Mouse (Mus musculus) frontal cortex, postnatal 10 days (tissue): ENCODE results near the gene Adamtsl1.
A peak's percentile ranks its signal among the peaks of the same experiment; 100 is the strongest.

Experiments used
- DNase-seq, 2 experiments: peaks; one replicate each; pipeline ENCODE4 v3.0.0; 2022; ENCODE audit warnings: low spot score in 2 of 2, mixed read lengths in 1 of 2

Gene Adamtsl1

GRCm38 (mm10) chr4:85918366-85918765, 404.4 kb downstream of the Adamtsl1 start:
- no peak for DNase-seq

- DNase-seq, result no peak
Observed at GRCm38 (mm10) chr4:85920474-85920873, 406.5 kb downstream of the Adamtsl1 start.

GRCm38 (mm10) chr4:85922741-85923140, 408.8 kb downstream of the Adamtsl1 start:
- no peak for DNase-seq

- DNase-seq, result no peak
Observed at GRCm38 (mm10) chr4:85932129-85932528, 418.2 kb downstream of the Adamtsl1 start.

- no peak for DNase-seq
Observed at GRCm38 (mm10) chr4:85939460-85939859, 425.5 kb downstream of the Adamtsl1 start.

GRCm38 (mm10) chr4:85941857-85942256, 427.9 kb downstream of the Adamtsl1 start:
- DNase-seq, result no peak

- DNase-seq, result no peak
Observed at GRCm38 (mm10) chr4:85953590-85953989, 439.6 kb downstream of the Adamtsl1 start.

- DNase-seq, result no peak
Observed at GRCm38 (mm10) chr4:85955387-85955786, 441.4 kb downstream of the Adamtsl1 start.

- no peak for DNase-seq
Observed at GRCm38 (mm10) chr4:85957266-85957665, 443.3 kb downstream of the Adamtsl1 start.

- no peak for DNase-seq
Observed at GRCm38 (mm10) chr4:85957879-85958278, 443.9 kb downstream of the Adamtsl1 start.

- DNase-seq, result no peak
Observed at GRCm38 (mm10) chr4:85959019-85959418, 445.0 kb downstream of the Adamtsl1 start.

GRCm38 (mm10) chr4:85976188-85976587, 462.2 kb downstream of the Adamtsl1 start:
- DNase-seq, result no peak

GRCm38 (mm10) chr4:85979206-85979605, 465.2 kb downstream of the Adamtsl1 start:
- DNase-seq, result no peak

GRCm38 (mm10) chr4:86006596-86006995, 492.6 kb downstream of the Adamtsl1 start:
- no peak for DNase-seq

GRCm38 (mm10) chr4:86013640-86014039, 499.7 kb downstream of the Adamtsl1 start:
- DNase-seq, result no peak

GRCm38 (mm10) chr4:86018928-86019327, 505.0 kb downstream of the Adamtsl1 start:
- DNase-seq, result no peak

GRCm38 (mm10) chr4:86019586-86019985, 505.6 kb downstream of the Adamtsl1 start:
- DNase-seq, result no peak

GRCm38 (mm10) chr4:86020372-86021090, 506.6 kb downstream of the Adamtsl1 start:
- DNase-seq, result peak in 1 of 2 experiments; percentile 25

GRCm38 (mm10) chr4:86024573-86025160, 510.7 kb downstream of the Adamtsl1 start:
- DNase-seq, result no peak

- no peak for DNase-seq
Observed at GRCm38 (mm10) chr4:86029486-86029885, 515.5 kb downstream of the Adamtsl1 start.

GRCm38 (mm10) chr4:86030208-86030607, 516.2 kb downstream of the Adamtsl1 start:
- no peak for DNase-seq

GRCm38 (mm10) chr4:86031041-86031440, 517.1 kb downstream of the Adamtsl1 start:
- no peak for DNase-seq

GRCm38 (mm10) chr4:86040921-86041320, 526.9 kb downstream of the Adamtsl1 start:
- DNase-seq, result no peak
